Mouse (Mus musculus) hindbrain, embryonic 14.5 days (tissue): ENCODE measurements around the gene Msln. TPM values are rescaled to one million over a fixed set of nuclear protein-coding genes. Genes with fewer than 3 reads are reported as not detected.

Source experiments
- ATAC-seq: fragments of 200-750 bp; cut with Nextera tagmentation; 2 replicates; pipeline ENCODE4 v1.8.0; 2017; ENCODE audit warnings: moderate number of reproducible peaks, mild to moderate bottlenecking, moderate TSS enrichment, moderate library complexity; ENCODE audit not compliant: low FRiP score
- DNase-seq: peaks from one replicate; pipeline ENCODE4 v3.0.0-alpha.2; 2015; ENCODE audit warnings: low spot score
- H3K27ac ChIP-seq: fragments of 300-500 bp; sonication (generic); 2 replicates; pipeline ENCODE4 v1.5.1; 2014; ENCODE audit warnings: mild to moderate bottlenecking, moderate library complexity
- H3K27me3 ChIP-seq: fragments of 300-500 bp; sonication (generic); 2 replicates; pipeline ENCODE4 v1.6.1; 2014; ENCODE audit warnings: mild to moderate bottlenecking, low read length, mixed read lengths; ENCODE audit not compliant: control insufficient read depth, insufficient read depth
- H3K36me3 ChIP-seq: fragments of 300-500 bp; sonication (generic); replicated peaks from 2 replicates; pipeline ENCODE4 v1.6.1; 2014; ENCODE audit not compliant: control insufficient read depth, insufficient read depth
- H3K4me1 ChIP-seq: fragments of 300-500 bp; sonication (generic); replicated peaks from 2 replicates; pipeline ENCODE4 v1.6.1; 2014; ENCODE audit warnings: antibody characterized with exemption, low read length, mixed read lengths; ENCODE audit not compliant: control insufficient read depth, insufficient read depth
- H3K4me2 ChIP-seq: fragments of 300-500 bp; sonication (generic); replicated peaks from 2 replicates; pipeline ENCODE4 v1.6.1; 2014; ENCODE audit warnings: mild to moderate bottlenecking, moderate library complexity
- H3K4me3 ChIP-seq: fragments of 300-500 bp; sonication (generic); replicated peaks from 2 replicates; pipeline ENCODE4 v1.5.1; 2014; ENCODE audit warnings: mild to moderate bottlenecking, low read length
- H3K9ac ChIP-seq: fragments of 300-500 bp; sonication (generic); 2 replicates; pipeline ENCODE4 v1.6.1; 2014
- H3K9me3 ChIP-seq: fragments of 300-500 bp; sonication (generic); 2 replicates; pipeline ENCODE4 v1.6.1; 2016; ENCODE audit warnings: low read length; ENCODE audit not compliant: control insufficient read depth
- WGBS: fragments of 180-500 bp; shearing (Covaris S2); extraction: QIAGEN DNeasy Blood & Tissue Kit; methylation state at CpG from one replicate; pipeline ENCODE4 v1.1.7; 2014; 5-methylcytosine and 5-hydroxymethylcytosine counted together
- polyA plus RNA-seq: library from polyadenylated mRNA; unstranded; fragments of >200 nt; fragmentation: Nextera tagmentation; extraction: Ambion mirVana; gene quantifications from 2 replicates; pipeline ENCODE4 v1.2.1, GENCODE M21; 2014

Msln gene
- polyA plus RNA-seq, 1 experiment from 2014 or later = not detected

DNA sequence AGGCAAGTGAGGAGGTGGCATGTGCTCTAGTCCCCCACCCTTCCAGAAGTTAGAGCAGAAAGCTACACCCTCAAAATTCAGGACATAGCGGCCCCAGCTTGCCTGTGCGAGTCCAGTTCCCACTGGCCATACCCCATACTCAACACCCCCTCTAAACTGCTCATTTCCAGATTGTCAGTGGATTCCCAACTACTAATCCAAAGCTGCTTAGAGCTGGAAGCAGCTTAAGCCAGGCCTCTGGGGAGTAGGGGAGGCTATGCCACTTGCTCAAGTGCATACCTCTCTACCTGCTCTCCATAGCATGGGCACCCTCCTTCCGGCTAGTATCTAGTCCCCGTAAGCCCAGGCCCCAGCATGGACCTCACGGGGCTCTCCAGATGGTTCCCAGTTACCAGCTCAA lies 32.7 kb downstream of the Msln start:
- H3K27me3 ChIP-seq = peaks cover 18% of the 10 kb centered on the region
- WGBS = 88% methylated on average over 5 of the region's 5 CpGs
- no peaks in the 10 kb centered on the region for H3K36me3 ChIP-seq
- H3K4me1 ChIP-seq = peaks cover 7% of the 10 kb centered on the region; the same call in 1 of the 2 replicates
- H3K4me2 ChIP-seq = no peak overlapping the region
- H3K9ac ChIP-seq = no peak overlapping the region
- ATAC-seq (no peak), DNase-seq (no peak)
- H3K4me3 ChIP-seq = no peak overlapping the region
- H3K9me3 ChIP-seq = no peaks in the 10 kb centered on the region
- no peak overlapping the region for H3K27ac ChIP-seq

DNA sequence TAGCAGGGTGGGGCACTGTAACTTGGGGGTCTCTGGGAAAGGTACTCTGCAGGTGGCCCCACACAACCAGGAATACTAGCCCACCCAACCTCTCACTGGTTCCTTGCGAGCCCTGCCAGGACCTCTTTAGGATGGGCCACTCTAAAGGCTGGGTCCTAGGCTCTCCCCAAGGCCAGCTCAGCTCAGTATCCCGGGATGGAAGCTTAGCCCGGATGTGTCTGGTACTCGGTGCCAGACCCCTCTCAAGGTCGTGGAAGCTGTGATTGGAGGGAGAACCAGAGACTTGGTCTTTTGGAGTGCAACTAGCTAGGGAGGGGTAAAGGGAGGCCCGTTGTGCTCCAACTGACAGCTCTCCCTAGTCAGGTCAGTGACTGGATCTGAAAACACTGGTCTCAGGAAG lies 36.5 kb downstream of the Msln start:
- peak overlapping the region; percentile 72 for H3K4me2 ChIP-seq
- ATAC-seq (no peak), DNase-seq (no peak)
- no peak overlapping the region for H3K27ac ChIP-seq
- H3K36me3 ChIP-seq = no peaks in the 10 kb centered on the region
- H3K4me1 ChIP-seq = 0 out of 2 replicates have a peak, but pooled peaks cover 7% of the 10 kb centered on the region
- H3K4me3 ChIP-seq = peak overlapping the region; percentile 35
- peaks cover 18% of the 10 kb centered on the region for H3K27me3 ChIP-seq
- H3K9me3 ChIP-seq = no peaks in the 10 kb centered on the region
- 8% methylated on average over 6 of the region's 6 CpGs for WGBS
- H3K9ac ChIP-seq = peak overlapping the region; percentile 54

DNA sequence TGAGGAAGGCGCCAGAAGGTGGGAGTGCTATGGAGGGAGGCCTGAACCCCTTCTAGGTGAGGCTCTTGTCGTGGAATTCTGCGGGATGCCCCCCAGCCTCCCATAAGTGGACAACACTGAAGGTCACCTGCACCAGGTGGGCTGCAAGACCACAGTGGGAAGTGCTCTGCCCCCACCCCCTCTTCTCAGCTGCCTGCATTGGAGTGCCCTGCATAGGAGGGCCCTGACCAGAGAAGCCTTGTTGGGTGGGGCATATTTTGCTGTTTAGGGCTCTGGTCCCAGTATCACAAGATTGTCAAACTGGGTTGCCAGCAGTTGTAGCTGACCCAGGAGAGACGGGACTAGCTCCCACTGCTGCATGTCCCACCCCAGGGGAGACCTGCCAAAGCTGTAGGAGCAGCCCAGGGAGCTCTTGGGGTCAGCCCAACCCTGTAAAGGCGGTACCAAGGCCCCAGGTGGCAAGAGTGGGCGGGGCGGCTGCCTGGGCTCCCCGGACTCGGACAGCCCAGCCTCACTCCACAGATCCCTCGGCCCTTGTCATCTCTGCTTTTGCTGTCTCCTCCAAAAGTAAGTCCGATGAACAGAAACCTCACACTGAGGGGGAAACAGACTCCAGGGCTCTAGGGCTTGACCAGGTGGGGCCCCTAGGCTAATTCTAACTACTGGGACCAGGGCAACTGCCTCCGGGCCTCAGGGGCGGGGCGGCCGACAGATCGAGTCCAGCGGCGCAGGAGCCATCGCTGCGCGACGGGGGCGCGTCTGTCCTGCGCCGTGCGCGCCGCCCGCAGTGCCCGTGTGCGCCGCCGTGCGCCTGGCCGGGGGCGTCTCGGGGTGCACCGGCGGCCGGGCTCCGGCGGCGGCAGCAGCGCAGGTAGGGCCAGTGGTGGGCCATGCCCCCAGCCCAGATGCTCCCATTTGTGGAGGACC lies 37.2 kb downstream of the Msln start, which contains the start of gene Gng13:
Gng13 (plus strand) TSS at position 461 of the 927 bp plus-strand sequence.
- 2% methylated on average over 45 of the region's 45 CpGs for WGBS
- H3K27me3 ChIP-seq = peaks cover 18% of the 10 kb centered on the region
- H3K27ac ChIP-seq = no peak within 1 kb of the TSS
- peak within 1 kb of the TSS; percentile 72 for H3K4me2 ChIP-seq
- 0 out of 2 replicates have a peak, but pooled peaks cover 7% of the 10 kb centered on the region for H3K4me1 ChIP-seq
- ATAC-seq (no peak), DNase-seq (no peak)
- H3K9ac ChIP-seq = peak within 1 kb of the TSS; percentile 54
- H3K9me3 ChIP-seq = no peaks in the 10 kb centered on the region
- H3K4me3 ChIP-seq = peak within 1 kb of the TSS; percentile 35
- H3K36me3 ChIP-seq = no peaks in the 10 kb centered on the region

DNA sequence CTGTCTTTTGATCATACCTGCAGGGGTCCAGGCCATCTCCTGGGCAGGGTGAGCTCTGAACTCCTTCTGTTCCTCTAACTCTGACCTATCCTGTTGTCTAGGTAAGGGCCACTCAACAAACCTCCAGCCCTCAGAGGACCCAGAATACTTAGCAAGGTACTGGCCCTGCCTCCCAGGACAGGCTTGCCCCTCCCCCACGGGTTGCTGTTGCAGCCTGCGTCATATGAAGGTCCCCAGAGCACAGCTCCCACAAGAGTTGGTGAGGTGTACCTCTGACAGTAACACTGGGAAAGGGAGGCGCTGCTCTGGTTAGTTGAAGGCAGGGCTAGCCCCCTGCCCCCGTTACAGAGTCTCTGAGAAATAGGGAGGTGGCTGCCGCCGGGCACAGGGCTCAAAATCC lies 38.0 kb downstream of the Msln start:
- Histone ChIP-seq H3K4me3 (no peak overlapping the region), H3K4me2 (no peak overlapping the region), H3K4me1 (0 out of 2 replicates have a peak, but pooled peaks cover 7% of the 10 kb centered on the region), H3K9me3 (no peaks in the 10 kb centered on the region), H3K27ac (no peak overlapping the region), H3K27me3 (peaks cover 18% of the 10 kb centered on the region), H3K36me3 (no peaks in the 10 kb centered on the region), H3K9ac (no peak overlapping the region)
- DNase-seq = no peak
- ATAC-seq = no peak
- 5% methylated on average over 6 of the region's 6 CpGs for WGBS

DNA sequence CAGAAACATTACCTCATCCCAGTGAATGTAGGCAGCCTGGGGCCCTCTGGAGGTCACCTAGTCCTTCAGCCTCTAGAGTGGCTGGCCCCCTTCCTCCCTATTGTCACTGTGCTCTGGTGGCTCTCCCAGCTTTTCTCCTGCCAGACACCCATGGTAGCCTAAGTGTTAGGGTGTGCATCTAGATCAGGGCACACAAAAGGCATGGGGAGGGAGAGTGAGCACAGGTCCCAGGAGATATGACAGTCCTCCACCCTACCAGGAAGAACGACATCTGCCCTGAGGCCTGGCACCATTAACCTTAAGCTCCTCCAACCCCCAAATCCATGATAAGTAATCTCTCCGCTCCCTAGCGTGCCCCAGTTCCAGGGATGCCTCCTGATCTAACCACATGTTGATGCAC lies 38.6 kb downstream of the Msln start:
- Histone ChIP-seq H3K27me3 (peaks cover 18% of the 10 kb centered on the region), H3K4me1 (0 out of 2 replicates have a peak, but pooled peaks cover 7% of the 10 kb centered on the region), H3K36me3 (no peaks in the 10 kb centered on the region), H3K4me2 (no peak overlapping the region), H3K9me3 (no peaks in the 10 kb centered on the region), H3K4me3 (no peak overlapping the region), H3K9ac (no peak overlapping the region), H3K27ac (no peak overlapping the region)
- DNase-seq = no peak
- no peak for ATAC-seq
- 63% methylated on average over 3 of the region's 3 CpGs for WGBS

DNA sequence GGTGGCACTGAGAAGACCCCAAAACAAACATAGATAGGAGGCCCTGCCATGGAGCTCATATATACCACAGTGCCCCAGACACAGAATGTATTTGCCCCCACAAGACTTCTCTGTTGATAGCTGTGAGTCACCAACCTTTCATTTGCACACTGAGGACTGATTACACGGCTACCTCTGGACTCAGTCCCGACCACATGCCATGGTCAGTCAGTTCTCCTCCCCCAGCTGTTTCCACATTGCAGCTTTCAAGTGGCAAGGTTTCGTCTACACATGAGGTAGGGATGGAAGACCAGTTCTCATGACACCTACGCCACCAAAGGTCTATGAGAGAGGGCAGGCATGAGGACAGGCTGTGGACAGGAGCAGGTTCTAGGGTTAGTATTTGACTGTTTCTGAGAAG lies 43.0 kb downstream of the Msln start:
- H3K4me2 ChIP-seq = no peak overlapping the region
- H3K4me1 ChIP-seq = no peaks in the 10 kb centered on the region
- no peaks in the 10 kb centered on the region for H3K36me3 ChIP-seq
- ATAC-seq (no peak), DNase-seq (no peak)
- H3K9me3 ChIP-seq = no peaks in the 10 kb centered on the region
- H3K27me3 ChIP-seq = no peaks in the 10 kb centered on the region; the same call in 1 of the 2 replicates
- 88% methylated on average over 4 of the region's 4 CpGs for WGBS
- H3K27ac ChIP-seq = no peak overlapping the region
- H3K4me3 ChIP-seq = no peak overlapping the region
- H3K9ac ChIP-seq = no peak overlapping the region

DNA sequence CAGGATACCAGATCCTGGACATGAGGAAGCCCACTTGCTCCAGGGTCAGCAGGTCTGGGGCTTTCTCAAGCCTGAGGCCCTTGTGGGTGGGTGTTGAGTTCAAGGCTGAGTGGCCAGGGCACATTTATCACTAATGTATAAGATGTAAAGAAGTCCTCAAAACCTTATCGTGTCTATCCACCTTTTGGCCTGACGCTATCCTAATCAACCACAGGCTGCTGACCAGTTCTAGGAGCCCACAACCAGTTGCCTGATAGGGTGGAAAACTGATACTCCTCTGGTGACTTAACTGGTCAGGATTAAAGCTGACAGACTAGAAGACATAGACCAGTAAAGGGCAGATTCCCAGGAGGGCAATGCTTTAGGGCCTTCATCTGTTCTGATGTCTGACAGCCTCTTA lies 44.2 kb downstream of the Msln start:
- Histone ChIP-seq H3K27me3 (no peaks in the 10 kb centered on the region), H3K4me3 (no peak overlapping the region), H3K9me3 (no peaks in the 10 kb centered on the region), H3K27ac (no peak overlapping the region), H3K36me3 (no peaks in the 10 kb centered on the region), H3K9ac (no peak overlapping the region), H3K4me1 (no peaks in the 10 kb centered on the region), H3K4me2 (no peak overlapping the region)
- ATAC-seq = no peak
- 95% methylated on average over 2 of the region's 2 CpGs for WGBS
- no peak for DNase-seq

DNA sequence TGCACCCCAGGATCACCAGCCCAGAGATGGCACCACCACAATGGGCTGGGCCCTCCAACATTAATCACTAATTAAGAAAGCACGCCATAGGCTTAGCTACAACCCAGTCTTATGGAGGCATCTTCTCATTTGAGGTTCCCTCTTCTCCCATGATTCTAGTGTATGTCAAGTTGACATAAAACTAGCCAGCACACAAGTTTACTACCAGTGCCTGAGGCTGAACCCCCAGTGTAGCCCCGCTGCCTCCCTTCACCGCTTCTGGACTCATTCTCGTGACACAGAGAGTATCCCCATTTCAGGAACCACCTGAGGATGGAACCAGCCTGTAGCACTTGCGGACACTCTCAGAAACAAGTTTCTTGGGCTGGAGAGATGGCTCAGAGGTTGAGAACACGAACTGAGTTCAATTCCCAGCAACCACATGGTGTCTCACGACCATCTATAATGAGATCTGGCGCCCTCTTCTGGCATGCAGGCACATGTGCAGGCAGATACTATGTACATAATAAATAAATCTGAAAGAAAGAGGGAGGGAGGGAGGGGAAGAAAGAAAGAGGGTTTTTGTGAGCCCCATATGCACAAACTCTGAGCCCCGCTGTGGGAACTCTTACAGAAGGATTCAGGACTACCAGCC lies 53.2 kb downstream of the Msln start:
- DNase-seq (no peak), ATAC-seq (no peak)
- H3K4me2 ChIP-seq = no peak overlapping the region
- H3K36me3 ChIP-seq = no peaks in the 10 kb centered on the region
- no peak overlapping the region for H3K9ac ChIP-seq
- H3K4me3 ChIP-seq = no peak overlapping the region
- 59% methylated on average over 9 of the region's 9 CpGs for WGBS
- no peaks in the 10 kb centered on the region for H3K4me1 ChIP-seq
- 0 out of 2 replicates have a peak, but pooled peaks cover 5% of the 10 kb centered on the region for H3K27me3 ChIP-seq
- H3K9me3 ChIP-seq = no peaks in the 10 kb centered on the region
- no peak overlapping the region for H3K27ac ChIP-seq
